Mouse (Mus musculus): ENCODE measurements around the gene Tlr4. TPM values are rescaled to one million over a fixed set of nuclear protein-coding genes. Genes with fewer than 3 reads are reported as not detected.

Gene Tlr4
- polyA plus RNA-seq, 1 experiment, result 0.33 TPM

GRCm38 (mm10) chr4:66883264-66883663 is 55.9 kb downstream of the Tlr4 start:
- 84% methylated on average over 5 of the region's 5 CpGs for WGBS
- DNase-seq (ENCODE audit: low read depth, low spot score), result no peak

- WGBS, result 63% methylated on average over 2 of the region's 2 CpGs
- no peak for DNase-seq (ENCODE audit: low read depth, low spot score)
These were observed 67.2 kb downstream of the Tlr4 start for GRCm38 (mm10) chr4:66894547-66894946.

- no peak for DNase-seq (ENCODE audit: low read depth, low spot score)
- 73% methylated on average over 7 of the region's 7 CpGs for WGBS
These were observed 67.6 kb downstream of the Tlr4 start for GRCm38 (mm10) chr4:66894981-66895380.

GRCm38 (mm10) chr4:66900126-66900525 is 72.7 kb downstream of the Tlr4 start:
- DNase-seq (ENCODE audit: low read depth, low spot score), result no peak

GRCm38 (mm10) chr4:66901498-66901897 is 74.1 kb downstream of the Tlr4 start:
- no peak for DNase-seq (ENCODE audit: low read depth, low spot score)

GRCm38 (mm10) chr4:66908376-66908775 is 81.0 kb downstream of the Tlr4 start:
- DNase-seq (ENCODE audit: low read depth, low spot score), result no peak

- 82% methylated on average over 3 of the region's 3 CpGs for WGBS
- no peak for DNase-seq (ENCODE audit: low read depth, low spot score)
These were observed 92.4 kb downstream of the Tlr4 start for GRCm38 (mm10) chr4:66919630-66920372.

- WGBS, result 57% methylated on average over 3 of the region's 3 CpGs
- DNase-seq (ENCODE audit: low read depth, low spot score), result no peak
These were observed 96.4 kb downstream of the Tlr4 start for GRCm38 (mm10) chr4:66923616-66924276.

- DNase-seq (ENCODE audit: low read depth, low spot score), result no peak
- WGBS, result 63% methylated on average over 4 of the region's 4 CpGs
These were observed 98.7 kb downstream of the Tlr4 start for GRCm38 (mm10) chr4:66926066-66926465.

- whole genome bisulfite sequencing, result 69% methylated on average over 2 of the region's 2 CpGs
- DNase-seq (ENCODE audit: low read depth, low spot score), result no peak
These were observed 100.2 kb downstream of the Tlr4 start for GRCm38 (mm10) chr4:66927537-66928088.

GRCm38 (mm10) chr4:66938489-66939061 is 111.2 kb downstream of the Tlr4 start:
- WGBS, result 56% methylated on average over 4 of the region's 4 CpGs

GRCm38 (mm10) chr4:66941894-66942293 is 114.5 kb downstream of the Tlr4 start:
- WGBS, result 62% methylated on average over 1 of the region's 1 CpGs
- no peak for DNase-seq (ENCODE audit: low read depth, low spot score)

More at GRCm38 (mm10) chr4:66938489-66939061, 111.2 kb downstream of the Tlr4 start:
- no peak for DNase-seq (ENCODE audit: low read depth, low spot score)

GRCm38 (mm10) chr4:66943699-66944098 is 116.3 kb downstream of the Tlr4 start:
- DNase-seq (ENCODE audit: low read depth, low spot score), result no peak

GRCm38 (mm10) chr4:66947657-66948056 is 120.3 kb downstream of the Tlr4 start:
- no peak for DNase-seq (ENCODE audit: low read depth, low spot score)
- WGBS, result 6% methylated on average over 1 of the region's 1 CpGs

GRCm38 (mm10) chr4:66974918-66975317 is 147.5 kb downstream of the Tlr4 start:
- WGBS, result 63% methylated on average over 3 of the region's 3 CpGs
- DNase-seq (ENCODE audit: low read depth, low spot score), result no peak

Measured in large intestine, adult 2 months (tissue).